Mouse (Mus musculus) brain, embryonic 14.5 days (tissue): ENCODE measurements at regions not wholly inside any gene's neighbourhood (a gene's known extent, or its start where the extent isn't known, plus 50 kb on each side); places are given as distances from the start of the nearest gene placed in this dataset.

Experiments used
- CTCF ChIP-seq: fragments of 200-500 bp; IDR thresholded peaks from 2 replicates; pipeline ENCODE4 v1.5.1; 2012; ENCODE audit warnings: inconsistent platforms, mild to moderate bottlenecking, moderate library complexity, borderline replicate concordance; ENCODE audit not compliant: insufficient read depth, insufficient read length; ENCODE audit errors: extremely low read depth
- POLR2A ChIP-seq: fragments of 200-500 bp; IDR thresholded peaks from 2 replicates; pipeline ENCODE4 v1.6.1; 2012; ENCODE audit warnings: mild to moderate bottlenecking, inconsistent platforms, borderline replicate concordance; ENCODE audit not compliant: poor library complexity, insufficient read depth, insufficient read length, severe bottlenecking; ENCODE audit errors: extremely low read depth

- no peak for TF ChIP-seq POLR2A
- no peak for TF ChIP-seq CTCF
These were observed 70.5 kb upstream of the Nrxn3 start for GRCm38 (mm10) chr12:88652001-88652719.
